Mouse (Mus musculus): Measurements from ENCODE around the gene A4galt. TPM values are rescaled to one million over a fixed set of nuclear protein-coding genes. Genes with fewer than 3 reads are reported as not detected.
"Not testable (repeated sequence)": the region's sequence is repeated elsewhere in the genome, so short reads cannot be mapped to it uniquely, and the experiment has no call there.

The A4galt gene
- 1 to 10 TPM; 3.1 to 3.9 TPM for total RNA-seq (2021)

DNA sequence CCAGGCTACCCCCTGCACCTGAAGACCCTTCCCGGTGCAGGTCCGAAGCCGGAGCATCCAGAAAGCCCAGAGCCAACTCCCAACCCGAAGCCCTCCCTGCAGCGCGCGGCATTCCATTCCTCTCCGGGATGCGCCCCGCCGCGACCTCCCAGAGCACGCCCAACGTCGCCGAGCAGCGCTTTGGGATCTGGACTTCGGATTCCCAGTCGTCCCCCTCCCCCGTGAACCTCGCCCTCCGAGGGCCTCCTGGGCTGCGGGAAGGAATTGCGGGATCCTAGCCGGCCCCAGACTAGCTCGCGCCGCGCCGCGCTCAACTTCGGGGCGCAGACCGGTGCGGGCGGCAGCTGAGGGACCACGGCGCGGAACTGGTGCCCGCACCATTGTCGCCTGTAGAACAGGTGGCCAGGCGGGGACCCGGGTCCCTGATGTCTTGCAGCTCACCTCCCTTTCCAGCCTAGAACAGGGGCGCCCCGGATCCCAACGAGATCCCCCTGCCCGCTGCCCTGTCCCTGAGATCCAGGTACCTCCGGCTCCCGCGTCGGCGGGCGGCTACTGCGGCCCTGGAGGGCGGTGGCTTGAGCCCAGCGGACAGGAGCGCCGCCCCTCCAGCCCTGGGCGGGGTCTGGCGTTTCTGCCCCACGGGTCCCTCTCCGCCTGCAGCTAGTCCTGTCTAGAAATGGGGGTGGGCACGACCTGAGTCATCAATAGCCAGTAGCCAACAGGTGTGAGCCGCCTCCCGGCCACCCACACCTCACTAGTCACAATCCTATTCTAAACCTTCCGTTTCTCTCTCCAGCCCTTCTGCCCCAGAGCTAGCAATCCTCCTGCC is at the start of gene A4galt:
Gene A4galt (minus strand): TSS at position 599 of the 829 bp plus-strand sequence.
- intact Hi-C loops (cut with DNase I), result no loop called here
- no peak for DNase-seq

DNA sequence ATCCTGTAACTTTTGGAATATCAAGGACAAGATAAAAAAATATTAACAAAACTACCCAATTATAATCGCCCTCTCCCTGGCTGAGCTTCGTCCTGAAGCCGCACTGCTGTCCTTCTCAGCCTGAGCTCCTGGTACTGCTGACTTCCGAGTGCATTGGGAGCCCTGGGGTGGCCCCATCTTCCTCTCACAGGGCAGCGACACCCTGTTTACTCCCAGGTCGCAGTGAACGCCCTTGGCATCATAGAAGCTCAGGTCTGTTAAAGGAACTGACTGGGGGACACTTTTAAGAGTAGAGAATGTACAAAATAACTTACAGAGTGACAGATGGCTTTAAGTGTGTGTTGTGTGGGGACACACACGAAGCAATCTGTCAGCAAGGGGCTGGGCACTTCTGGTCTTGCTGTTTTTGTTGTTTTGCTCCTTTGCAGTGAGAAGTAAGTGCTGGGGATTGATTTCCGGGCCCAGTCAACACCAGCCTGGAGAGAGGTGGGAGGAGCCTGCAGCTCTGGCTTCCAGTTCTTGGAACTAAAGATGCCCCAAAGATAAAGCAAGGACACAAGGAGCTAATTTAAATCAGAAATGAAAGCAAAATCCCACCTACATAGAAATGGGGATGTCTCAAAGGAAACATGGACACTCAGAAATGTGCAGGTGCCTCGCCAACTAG is 48.5 kb upstream of the A4galt start:
- no peak for DNase-seq
- intact Hi-C loops (cut with DNase I), result no loop called here

GRCm38 (mm10) chr15:83299450-83299849 is 47.9 kb upstream of the A4galt start:
- no peak for DNase-seq
- intact Hi-C loops (cut with DNase I), result no loop called here

DNA sequence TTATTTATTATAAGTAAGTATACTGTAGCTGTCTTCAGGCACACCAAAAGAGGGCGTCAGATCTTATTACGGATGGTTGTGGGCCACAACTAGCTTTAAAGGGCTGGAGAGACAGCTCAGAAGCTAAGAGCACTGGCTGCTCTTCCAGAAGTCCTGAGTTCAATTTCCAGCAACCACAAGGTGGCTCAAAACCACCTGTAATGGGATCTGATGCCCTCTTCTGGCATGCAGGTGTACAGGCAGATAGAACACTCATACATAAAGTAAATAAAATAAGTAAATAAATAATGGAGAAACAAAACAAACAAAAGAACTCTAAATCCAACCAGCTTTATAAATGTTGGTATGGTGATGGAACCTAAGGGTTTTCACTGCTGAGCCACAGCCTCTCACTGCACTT is 47.2 kb upstream of the A4galt start:
- DNase-seq, result no peak
- intact Hi-C loops (cut with DNase I), result no loop called here

GRCm38 (mm10) chr15:83298313-83298712 is 46.7 kb upstream of the A4galt start:
- DNase-seq, result no peak
- intact Hi-C loops (cut with DNase I), result no loop called here

DNA sequence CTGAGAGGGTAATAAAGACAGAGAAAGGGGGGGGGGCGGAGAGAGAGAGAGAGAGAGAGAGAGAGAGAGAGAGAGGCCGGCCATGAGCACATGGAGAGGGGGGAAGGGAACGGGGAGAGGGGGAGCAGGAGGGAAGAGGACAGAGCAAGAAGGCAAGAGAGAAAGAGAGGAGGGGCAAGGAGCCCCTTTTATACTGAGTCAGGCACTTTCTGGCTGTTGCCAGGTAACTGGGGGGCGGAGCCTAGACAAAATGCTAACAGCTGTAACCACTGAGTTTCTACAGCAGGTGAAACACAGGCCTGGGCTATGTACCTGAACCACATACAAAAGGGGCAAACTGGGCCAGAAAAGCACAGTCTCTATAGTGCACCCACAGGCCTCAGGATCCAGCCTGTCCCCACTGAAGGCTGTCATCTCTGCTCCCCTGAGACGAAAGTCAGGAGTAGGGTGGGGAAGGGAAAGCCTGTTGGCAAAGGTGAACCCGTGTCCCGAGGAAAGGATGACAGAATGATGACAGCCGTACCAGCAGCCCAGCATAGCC is 45.3 kb upstream of the A4galt start:
- DNase-seq, result no peak
- intact Hi-C loops (cut with DNase I), result no loop called here

- DNase-seq, result no peak
- intact Hi-C loops (cut with DNase I), result no loop called here
Measured at GRCm38 (mm10) chr15:83296050-83296449, 44.5 kb upstream of the A4galt start.

- no peak for DNase-seq
- intact Hi-C loops (cut with DNase I), result no loop called here
Measured at GRCm38 (mm10) chr15:83294954-83295353, 43.4 kb upstream of the A4galt start.

DNA sequence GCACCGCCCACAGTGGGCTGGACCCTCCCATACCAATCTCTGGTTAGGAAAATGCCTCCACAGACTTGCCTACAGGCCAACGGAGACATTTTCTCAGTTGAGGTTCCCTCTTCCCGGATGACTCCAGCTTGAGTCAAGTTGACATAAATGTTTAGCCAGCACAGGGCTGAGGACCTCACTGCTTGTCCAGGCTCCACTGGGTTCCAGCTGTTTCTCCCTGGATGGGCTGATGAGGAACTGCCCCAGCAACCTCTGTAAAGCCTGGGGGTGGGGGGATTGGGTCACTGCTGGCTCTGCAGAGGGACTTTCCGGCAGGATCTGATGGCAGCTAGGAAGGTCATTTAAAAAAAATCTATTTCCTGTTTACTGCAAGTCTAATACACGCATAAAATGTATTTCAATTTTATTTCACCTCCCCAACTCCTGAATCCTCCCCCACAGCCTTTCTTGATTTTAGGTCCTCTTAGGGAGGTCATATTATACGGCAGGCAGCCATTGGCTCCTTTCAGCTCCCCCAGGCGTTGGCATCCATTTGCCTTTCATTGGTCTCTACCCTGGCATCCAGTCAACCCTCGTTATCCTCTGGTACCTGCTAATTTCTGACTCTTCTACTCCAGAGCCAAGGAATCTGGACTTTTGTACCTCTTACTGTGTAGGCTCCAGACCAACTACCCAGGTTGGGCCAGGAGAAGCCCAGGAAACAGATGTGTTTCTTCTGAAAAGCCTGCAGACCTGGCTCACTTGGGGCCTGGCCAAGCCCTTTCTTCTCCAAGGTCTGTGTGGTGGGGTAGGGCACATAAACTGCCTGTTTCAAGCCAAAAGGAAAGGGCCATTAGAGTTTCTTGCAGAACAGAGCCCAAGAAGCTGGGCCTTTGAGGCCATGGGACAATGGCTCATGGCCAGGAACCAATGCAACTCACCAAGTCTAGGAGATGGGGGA is 42.4 kb upstream of the A4galt start:
- intact Hi-C loops (cut with DNase I), result no loop called here
- peak; percentile 52 for DNase-seq

DNA sequence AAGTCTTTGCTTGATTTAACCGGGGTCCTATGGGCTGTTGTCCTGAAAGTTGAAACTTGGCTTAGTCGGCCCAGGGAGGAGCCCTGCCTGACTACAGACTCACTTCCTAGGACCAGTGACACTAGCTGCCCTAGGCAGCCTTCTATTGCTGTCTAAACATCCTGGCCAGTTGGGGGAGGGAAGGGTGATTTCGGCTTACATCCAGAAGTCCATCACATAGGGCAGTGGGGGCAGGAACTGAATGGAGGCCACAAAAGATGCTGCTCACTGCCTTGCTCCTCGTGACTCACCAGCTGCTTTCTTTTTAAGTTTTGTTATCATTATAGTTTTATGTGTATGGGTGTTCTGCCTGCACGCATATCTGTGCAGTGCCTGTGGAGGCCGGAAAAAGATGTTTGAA is 41.6 kb upstream of the A4galt start:
- DNase-seq, result no peak
- intact Hi-C loops (cut with DNase I), result no loop called here

GRCm38 (mm10) chr15:83292261-83293056 is 40.9 kb upstream of the A4galt start:
- DNase-seq, result no peak

DNA sequence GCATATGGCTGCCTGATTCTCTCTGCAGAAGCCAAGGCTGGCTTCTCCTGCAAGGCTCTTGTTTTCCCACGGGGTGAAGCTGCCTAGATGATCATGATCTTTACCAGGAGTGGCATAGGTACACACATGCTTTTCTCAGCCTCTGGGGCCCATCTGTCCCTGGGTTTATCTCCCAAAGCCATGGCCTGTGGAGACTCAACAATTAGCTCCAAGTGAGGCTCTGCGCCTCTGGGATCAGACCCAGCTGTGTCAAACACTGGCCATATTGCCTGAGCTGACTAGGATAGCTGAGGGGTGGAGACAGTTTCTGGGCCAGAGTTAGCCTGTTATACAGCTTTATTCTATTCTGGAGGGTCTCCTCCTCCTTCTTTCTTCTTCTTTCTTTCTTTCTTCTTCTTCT is 39.3 kb upstream of the A4galt start:
- intact Hi-C loops (cut with DNase I), result no loop called here
- DNase-seq, result no peak

More at GRCm38 (mm10) chr15:83292261-83293056, 40.9 kb upstream of the A4galt start:
- intact Hi-C loops (cut with DNase I), result no loop called here

- intact Hi-C loops (cut with DNase I), result no loop called here
- no peak for DNase-seq
Measured at GRCm38 (mm10) chr15:83284828-83285227, 33.3 kb upstream of the A4galt start.

GRCm38 (mm10) chr15:83282397-83282796 is 30.8 kb upstream of the A4galt start:
- intact Hi-C loops (cut with DNase I), result no loop called here
- no peak for DNase-seq

DNA sequence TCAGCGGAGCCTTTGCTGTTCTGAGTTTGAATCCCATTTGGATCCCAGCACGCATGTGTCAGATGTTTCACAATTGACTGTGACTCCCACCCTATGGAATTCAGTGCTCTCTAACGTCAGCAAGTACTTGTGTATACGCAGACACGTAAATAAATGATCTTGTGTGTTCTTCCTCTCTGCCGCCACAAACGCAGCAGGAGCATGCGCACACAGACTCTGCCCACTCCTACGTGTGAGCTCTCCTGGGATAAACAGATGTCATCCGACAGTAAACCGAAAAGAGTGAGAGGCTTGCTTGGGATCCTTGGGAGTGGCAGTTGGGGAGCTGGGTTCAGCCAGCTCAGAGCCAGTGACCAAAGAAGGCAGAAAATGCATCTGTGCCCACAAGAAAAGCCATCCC is 29.7 kb upstream of the A4galt start:
- intact Hi-C loops (cut with DNase I), result no loop called here
- DNase-seq, result no peak

DNA sequence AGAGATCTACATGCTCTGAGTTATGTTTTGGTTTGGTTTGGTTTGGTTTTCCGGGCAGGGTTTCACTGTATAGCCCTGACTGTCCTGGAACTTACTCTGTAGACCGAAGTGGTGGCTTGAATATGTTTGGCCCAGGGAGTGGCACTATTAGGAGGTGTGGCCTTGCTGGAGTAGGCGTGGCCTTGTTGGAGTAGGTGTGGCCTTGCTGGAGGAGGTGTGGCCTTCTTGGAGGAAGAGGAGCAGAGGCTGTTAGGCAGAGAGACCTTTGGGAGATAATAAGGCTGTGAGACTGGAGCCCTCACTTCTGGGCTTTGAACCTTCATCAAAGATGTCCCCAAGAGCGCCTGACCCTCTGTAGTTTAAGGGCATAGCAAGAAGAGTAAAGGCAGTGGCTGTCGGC is 27.0 kb upstream of the A4galt start:
- intact Hi-C loops (cut with DNase I), result no loop called here
- no peak for DNase-seq

DNA sequence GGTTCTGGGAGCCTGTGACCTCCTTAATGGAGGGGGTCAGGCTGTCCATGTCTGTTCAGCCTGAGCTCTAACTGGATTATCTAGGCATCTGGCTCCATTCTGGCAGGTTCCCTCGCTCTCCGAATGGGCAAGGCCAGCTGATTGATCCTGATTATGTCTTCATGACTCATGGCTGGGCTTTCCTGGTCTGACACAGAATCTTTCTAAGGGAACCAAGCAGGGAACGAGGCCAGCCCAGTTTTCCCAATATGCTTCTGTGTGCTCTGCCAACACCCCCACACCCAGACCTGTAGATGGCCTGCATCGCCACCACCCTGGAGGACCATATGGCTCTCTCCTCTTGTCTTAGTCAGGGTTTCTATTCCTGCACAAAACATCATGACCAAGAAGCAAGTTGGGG is 25.9 kb upstream of the A4galt start:
- intact Hi-C loops (cut with DNase I), result no loop called here
- peak; percentile 13 for DNase-seq

- intact Hi-C loops (cut with DNase I); DNase-seq: not testable (repeated sequence)
Measured at GRCm38 (mm10) chr15:83274237-83274636, 22.7 kb upstream of the A4galt start.

- DNase-seq, result no peak
- intact Hi-C loops (cut with DNase I), result no loop called here
Measured at GRCm38 (mm10) chr15:83273017-83273416, 21.4 kb upstream of the A4galt start.

DNA sequence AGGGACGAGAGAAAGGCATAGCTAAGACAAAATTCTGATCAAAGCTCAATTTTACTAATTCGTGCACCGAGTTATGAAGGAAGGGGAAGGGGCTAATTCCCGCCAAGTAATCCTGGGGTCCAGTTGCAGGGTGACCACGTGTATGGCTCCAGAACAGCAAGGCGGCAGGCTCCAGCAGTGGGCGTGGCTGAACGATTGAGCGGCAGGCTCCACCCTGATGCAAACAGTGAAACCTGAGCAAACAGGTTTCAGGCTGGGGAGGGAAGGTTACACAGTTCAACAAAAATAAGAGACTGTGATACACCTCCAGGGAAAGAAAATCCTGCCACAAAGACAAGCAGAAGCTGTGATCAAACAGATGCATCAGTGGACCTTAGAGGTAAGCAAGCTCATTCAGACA is 19.6 kb upstream of the A4galt start:
- DNase-seq; intact Hi-C loops (cut with DNase I): not testable (repeated sequence)
